Mouse (Mus musculus) gastrocnemius, adult 18-20 months (tissue): ENCODE results near the gene Clptm1. TPM values are rescaled to one million over a fixed set of nuclear protein-coding genes. Genes with fewer than 3 reads are reported as not detected.
A peak's percentile ranks its signal among the peaks of the same experiment; 100 is the strongest.

Source experiments
- DNase-seq: peaks from one replicate; pipeline ENCODE4 v3.0.0; 2021; ENCODE audit warnings: low spot score
- total RNA-seq, 2 experiments: library from RNA; stranded (reverse); gene quantifications; 2 replicates each; pipeline ENCODE4 v1.2.3; 2021

Clptm1 gene
- total RNA-seq, 2 experiments from 2014 or later = 46.8 to 47.3 TPM

DNA sequence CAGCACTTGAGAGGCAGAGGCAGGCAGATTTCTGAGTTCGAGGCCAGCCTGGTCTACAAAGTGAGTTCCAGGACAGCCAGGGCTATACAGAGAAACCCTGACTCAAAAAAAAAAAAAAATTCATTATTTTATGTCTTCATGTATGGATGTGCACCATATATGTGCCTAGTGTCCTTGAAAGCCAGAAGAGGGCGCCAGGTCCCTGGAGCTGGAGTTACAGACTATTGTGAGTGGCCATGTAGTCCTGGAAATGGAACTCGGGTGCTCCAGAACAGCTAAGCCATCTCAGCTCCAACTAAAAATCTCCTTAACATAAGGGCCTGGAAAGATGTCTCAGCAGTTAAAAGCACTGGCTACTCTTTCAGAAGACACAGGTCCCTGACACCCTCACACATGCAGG is 1.9 kb upstream of the Clptm1 start:
- no peak for DNase-seq

DNA sequence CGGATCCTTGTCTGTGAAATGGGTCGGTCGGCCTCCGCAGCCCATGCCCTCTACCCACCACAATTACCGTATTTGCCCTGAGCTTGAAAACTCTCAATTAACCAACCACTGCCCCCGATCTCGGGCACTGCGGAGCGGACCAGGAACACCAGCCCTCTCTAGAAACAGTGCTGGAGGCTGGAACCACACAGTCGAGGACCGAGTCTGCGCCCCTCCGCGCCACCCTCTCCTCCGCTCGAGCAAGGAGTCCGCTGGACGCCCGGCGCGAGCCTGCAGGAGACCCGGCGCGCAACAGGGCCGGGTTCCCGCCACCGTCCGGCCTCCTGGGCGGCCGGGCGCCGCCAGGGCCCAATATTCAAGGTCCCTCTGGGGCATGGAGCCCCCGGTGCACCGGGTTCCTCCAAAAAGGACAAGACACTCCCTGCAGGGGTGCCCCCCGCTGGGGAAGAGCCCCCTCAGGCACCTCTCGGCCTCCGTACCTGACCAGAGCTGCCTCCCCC is 328 bp downstream of the Clptm1 start:
- DNase-seq = no peak

DNA sequence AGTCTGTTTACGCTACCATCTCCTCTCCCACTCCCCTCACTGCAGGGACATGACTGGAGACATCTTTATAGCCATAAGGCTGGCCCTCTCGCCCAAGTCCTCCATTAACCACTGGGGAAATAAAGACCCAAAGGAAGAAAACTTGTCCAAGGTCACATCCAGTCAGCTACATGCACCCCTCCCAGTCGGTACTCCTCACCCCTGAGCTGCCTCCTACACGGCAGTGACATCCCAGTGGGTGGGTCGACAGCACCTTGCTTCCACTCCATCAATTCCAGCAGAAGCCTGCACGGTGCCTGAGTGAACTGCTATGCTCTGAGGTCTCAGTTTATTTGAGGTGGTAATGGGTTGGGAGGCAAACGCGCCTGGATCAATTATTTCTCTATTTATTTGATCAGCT is 893 bp downstream of the Clptm1 start:
- no peak for DNase-seq

DNA sequence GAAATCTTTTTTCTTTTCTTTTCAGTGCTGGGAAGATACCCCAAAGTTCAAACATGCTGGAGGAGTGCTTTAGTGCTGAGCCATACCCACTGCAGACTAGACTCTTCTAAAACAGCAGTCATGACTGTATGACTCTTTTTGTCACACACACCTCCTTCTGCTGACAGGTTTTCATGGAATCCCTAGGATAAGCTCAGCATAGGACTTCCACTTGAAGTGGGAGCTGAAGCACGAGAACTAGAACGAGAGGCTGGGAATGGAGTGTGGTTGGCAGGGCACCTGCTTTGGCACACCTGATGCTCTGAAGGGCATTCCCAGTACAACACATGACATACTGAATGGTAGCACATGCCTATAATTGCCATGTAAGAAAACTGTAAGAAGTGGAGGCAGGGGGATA is 12.2 kb downstream of the Clptm1 start:
- no peak for DNase-seq

DNA sequence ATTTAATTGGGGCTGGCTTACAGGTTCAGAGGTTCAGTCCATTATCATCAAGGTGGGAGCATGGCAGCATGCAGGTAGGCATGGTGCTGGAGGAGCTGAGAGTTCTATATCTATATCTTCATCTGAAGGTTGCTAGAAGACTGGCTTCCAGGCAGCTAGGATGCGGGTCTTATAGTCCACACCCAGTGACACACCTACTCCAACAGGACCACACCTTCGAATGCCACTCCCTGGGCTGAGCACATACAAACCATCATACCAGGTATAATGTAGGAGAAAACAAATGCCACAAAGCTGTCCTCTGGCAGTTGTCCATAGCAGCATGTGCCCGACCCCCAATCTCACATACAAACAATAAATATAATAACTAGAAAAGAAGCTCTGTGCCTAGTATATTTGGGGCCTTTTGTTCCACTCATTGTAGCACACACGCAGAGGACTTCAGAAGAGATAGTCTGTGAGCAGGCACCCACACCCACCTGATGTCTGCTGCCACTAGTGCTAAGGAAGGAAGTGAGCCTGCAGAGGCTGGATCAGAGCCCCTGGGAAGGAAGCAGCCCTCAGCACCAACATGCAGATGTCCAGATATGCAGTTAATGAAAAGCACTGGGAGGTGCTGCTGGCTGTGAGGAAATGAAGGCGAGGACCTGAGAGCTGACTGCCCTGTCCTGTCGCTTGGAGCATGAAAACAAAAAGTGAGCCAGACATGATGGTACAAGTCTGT is 13.6 kb downstream of the Clptm1 start:
- DNase-seq = no peak

DNA sequence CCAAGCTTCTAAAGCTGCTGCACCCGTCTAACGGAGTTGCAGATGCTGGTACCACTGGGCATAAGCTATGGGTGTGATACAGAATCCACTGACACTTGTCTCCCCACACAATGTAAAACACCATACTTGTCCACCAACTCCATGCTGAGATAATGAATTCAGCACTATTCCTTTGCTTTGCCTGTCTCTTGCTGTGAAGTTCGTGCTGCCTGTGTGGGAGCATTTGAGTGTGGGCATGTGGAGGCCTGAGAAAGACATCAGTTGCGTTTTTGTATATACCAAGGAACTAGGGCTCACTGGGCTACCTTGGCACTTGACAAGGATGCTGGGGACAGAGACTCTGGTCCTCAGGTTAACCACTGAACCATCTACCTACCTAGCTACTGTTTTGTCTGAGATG is 23.6 kb downstream of the Clptm1 start:
- no peak for DNase-seq

DNA sequence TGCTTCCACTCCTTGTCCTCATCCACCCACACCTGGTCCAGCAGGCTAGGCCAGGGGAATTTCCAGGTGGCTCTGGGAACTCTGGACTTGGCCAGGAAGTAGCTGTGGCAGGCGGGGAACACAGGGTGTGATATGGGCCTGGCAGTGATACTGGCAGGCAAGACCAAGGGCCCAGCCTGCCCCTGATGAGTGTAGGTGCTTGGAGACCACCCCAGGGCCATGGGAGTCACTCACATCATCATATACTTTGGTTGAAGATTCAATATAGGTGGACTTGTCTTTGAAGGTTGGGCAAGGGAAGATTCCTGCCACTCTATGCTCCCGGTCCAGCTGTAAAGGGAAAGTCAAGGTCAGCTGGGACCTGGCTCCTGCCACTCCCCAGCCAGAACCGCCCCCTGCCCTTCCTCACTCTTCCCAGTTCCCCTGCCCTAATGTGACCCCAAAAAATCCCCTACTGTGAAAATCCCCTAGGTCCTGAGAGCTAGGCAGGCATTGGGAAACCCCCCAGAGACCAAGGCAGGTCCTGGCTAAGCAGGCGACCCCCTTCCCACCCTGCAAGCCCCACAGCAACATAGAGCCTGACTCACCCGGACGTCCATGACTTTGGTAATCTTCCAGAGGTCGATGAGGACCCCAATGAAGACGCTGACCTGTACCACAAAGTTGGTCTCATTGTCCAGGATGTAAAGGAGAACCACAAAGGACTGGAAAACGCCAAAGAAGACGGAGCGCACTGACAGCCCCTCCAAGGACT is 29.6 kb downstream of the Clptm1 start:
- DNase-seq = no peak

DNA sequence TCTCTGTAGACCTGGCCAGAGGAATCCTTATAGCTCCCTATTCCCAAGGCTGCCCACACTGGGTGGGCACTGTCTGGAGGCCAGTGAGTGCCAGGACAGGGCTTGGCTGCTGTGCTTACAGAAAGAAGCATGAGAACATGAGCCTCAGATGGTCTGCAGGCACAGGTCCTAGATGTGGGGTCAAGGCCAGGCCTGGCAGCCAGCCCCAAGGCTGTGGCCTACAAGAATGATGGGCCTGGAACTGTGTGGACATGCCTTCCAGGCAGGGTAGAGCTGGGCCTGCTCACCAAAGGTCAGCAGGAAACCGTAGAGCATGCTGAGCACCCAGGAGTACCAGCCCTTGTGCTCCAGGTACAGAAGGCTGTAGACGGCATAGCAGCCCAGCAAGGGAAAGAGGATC is 30.2 kb downstream of the Clptm1 start:
- DNase-seq = peak; percentile 41

DNA sequence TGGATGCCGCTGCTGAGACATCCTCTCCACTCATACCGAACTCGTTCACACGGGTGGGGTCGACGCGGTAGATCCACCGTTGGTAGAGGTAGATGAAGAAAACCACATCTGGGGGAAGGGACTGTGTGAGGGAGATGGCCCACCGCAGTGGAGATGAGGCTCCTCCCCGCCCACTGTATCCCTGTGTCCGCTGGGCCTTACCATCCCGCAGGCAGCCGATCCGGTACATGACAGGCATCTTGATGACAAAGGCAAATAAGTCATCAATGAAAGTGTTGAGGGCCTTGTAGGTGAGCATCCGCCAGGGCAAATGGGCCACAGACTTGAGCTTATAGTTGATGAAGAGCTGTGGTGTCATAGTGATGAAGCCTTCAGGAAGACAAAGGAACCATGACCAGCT is 31.0 kb downstream of the Clptm1 start:
- DNase-seq = no peak

DNA sequence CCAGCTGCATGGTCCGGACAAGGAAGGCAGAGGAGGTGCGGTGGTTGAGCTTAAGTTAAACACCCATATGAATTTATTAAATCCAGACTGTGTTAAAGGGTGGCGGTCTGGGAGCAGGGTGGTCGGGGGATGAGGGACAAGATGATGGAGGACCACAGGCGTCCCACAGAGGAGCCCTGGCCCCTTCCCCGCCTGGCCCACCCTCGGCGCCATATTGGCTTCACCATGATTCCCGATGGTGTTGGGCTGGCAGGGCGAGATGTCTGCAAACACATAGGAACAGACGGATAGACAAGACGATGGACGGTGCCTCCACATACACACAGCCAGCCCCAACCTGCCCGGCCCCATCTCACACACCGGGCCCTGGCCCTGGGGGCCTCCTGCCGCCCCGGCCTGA is 31.6 kb downstream of the Clptm1 start:
- DNase-seq = no peak

DNA sequence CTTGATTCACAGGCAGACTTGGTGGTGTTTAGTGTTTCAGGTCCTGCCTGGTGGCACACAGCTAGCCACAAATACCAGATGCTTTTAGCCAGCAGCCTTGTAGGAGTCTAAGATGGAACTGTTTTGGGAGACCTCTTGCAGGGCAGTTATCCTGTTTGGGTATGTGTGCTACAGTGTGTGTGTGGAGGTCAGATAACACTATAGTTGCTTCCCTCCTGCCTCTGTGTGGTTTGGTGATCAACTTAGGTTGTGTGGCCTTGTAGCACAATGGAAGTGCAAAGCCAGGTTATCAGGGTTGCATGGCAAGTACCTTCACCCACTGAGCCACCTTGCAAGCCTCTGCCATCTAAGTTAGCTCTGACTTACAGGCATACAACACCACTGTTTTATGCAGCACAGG is 32.1 kb downstream of the Clptm1 start:
- DNase-seq = no peak

DNA sequence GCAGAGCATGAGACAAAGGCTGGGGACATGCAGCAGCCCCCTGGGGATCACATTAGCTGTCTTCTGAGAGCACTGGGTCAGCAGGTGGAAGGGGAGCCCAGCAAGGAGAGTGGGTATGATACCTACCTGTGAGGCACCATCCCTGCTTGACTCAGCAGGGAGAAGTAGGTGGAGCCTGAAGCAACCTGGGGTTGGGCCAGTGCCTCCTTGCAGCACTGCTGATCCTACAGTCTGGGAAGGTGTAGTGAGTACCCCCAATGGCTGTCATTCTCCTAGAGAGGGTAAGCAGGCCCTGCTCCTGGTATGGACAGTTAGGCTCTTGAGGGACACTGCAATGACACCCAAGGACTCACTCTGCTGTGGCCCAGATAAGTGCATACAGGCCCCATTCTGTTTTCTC is 32.6 kb downstream of the Clptm1 start:
- no peak for DNase-seq

DNA sequence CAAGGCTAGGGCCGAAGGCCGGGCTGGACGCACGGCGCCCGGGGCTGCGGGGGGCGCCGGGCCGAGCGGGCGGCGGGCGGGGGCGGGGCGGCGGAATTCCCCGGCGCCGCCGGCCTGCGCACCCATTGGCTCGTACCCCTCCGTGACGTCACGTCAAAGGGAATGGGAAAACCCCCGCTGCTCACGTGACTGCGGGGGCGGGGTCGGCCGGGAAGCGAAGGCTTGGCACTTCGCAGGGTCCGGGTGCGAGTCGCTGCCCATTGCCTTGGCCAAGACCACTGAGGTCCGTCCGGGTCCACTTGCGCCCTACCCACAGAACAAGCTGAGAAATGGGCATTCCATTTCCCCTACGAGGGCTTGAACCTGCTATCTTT is 35.5 kb downstream of the Clptm1 start, which contains the start of gene Relb:
Relb (minus strand) TSS at position 78 of the 374 bp plus-strand sequence.
- peak; percentile 93 for DNase-seq

DNA sequence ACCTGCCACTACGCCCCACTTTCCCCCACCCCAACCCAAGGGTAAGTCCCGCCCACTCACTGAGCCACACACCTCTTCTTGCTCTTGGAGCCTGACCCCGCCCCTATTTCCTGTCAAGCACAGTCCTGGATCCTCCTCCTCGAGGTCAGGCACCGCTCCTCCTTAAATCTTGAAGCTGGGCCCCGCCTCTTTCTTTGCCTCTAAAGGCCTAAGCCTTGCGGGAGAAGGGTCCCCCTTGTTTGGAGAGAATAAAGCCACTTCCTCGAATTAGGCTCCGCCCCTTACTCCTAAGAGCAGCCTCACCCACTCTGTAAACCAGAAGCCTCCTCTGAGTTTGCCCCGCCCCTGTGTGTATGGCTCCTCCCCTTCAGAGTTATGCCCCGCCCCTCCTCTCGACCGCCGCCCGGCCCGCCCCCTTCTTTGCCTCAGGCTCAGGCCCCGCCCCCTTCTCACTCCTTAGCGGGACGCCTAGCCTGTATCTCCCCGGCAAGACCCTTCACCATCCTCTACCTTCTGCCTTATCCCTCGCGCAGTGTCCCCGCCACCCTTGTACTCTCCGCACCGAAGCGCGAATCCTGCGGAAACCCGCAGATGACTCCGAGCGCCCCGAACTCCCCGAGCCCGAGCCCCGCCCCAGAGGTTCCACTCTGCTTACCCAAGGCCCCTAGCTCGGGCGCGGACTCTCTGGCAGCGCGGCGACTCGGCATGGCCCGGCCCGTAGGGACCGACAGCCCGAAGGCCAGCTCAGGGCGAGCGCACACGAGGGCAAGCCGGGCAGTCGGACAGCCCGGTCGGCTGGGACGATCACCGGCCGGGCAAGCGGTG is 36.1 kb downstream of the Clptm1 start:
- DNase-seq = peak; percentile 96

DNA sequence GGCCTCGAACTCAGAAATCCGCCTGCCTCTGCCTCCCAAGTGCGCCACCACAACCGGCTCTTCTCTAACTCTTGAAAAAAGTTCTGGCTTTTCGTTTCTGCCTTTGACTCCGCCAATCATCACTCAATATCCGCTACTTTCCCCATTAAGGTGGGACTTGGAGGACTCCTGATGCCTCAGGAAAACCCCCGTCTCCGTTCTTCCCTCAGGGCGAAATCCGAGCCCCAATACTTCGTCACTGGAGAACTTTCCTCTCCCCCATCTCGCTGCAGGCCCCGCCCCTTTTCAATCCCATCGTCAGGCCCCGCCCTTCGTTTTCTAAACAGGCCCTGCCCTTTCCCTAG is 36.7 kb downstream of the Clptm1 start:
- DNase-seq = peak; percentile 97

DNA sequence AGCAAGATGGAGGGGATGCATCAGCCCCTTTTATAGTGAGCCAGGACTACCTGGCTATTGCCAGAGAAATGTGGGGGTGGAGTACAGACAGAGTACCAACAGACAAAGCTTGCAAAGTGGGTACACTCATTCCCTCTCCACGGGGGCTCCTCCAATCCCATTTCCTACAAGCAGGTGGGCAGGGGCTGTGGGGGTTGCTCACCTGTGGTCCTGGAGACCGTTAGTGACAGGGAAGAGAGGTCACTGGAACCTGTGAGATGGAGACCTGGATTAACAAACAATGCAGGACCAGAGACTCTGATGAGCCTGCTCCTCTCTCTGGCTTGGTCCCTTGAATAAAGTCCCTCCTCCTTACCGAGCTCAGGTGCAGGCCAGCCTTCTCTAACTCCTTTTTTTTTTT is 37.1 kb downstream of the Clptm1 start:
- DNase-seq = no peak

DNA sequence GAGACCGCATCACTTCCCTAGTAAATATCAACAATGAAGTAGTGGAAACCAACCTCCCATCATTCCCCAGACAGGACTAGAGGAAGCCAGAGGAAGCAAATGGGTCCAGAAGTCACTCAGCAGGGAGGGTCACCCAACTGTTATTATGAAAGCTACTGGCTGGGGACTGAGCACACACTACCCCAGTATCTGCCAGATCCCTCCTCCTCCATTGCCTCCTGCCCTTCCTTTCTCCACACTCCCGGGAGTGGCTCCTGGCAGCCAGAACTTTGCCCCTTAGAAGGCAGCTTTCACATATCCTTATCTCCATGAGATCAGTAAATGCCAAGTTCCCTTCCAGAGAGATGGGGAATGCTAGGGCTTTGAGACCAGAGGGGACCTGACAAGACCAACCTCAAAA is 41.4 kb downstream of the Clptm1 start:
- DNase-seq = no peak

DNA sequence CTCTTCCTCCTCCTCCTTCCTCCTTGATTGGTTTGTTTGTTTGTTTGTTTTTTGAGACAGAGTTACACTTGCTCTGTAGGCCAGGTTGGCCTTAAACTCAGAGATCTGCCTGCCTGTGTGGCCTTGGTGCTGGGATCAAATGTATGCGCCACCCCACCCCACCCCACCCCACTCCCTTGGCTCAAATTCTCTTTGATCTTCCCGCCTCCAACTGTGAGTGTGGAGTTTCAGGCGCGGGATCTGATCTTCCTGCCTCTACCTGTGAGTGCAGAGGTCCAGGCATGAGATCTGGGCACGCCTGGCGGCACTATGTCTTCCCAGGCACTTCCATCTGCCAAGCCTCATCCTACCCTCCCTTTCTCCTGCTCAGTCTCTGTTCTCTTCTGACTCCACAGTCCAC is 42.6 kb downstream of the Clptm1 start:
- no peak for DNase-seq

DNA sequence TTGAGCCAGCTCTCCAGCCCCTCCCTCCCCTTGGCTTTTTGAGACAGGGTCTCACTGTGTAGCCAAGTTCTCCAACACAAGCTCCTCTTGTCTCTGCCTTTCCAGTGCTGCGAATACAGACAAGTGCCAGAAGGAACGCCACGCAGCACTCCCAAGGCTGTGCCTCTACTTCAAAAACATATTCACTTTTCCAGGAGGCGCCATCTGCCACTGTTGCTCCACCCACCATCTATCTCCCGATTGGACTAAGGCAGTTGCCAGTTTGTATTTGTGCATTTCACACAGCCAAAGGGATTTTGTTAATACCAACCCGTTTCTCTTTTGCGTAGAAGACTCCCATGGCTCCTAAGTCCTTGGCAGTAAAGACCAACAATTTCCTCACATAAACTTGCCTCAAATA is 44.0 kb downstream of the Clptm1 start:
- DNase-seq = no peak

DNA sequence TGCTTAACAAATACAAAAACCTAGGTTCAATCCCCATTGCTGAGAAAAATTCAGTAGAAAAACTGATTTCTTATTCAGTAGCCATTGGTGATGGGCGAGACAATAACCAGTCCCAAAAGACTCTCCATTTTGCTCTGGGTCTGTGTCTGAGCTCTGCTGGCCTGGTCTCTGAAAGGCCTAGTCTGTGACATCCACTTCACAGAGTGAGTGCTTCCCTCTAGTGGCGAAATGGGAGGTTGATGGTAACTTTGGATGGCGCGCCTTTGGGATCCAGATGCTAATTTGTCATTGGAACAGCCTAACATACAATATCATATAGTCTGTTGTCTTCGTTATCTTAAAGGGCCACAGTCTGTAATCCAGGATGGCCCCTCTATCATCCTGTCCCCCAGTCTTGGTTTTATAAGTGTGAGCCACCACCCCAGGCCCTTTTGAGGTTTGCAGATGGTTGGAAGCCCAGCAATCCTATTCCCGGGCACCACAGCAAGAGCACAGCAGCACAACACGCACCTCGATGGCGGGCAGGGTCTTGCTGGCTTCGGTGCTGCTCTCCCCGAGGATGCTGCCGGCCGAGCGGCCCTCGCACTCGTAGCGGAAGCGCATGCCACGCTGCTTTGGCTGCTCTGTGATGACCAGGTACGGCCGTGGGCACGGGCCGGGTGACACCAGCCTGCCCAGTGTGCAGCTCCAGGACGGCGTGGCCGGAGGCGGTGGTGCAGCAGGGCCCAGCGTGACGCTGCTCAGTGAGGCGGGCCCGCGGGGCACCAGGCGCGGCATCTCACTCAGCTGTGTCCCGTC is 45.6 kb downstream of the Clptm1 start:
- peak; percentile 77 for DNase-seq

DNA sequence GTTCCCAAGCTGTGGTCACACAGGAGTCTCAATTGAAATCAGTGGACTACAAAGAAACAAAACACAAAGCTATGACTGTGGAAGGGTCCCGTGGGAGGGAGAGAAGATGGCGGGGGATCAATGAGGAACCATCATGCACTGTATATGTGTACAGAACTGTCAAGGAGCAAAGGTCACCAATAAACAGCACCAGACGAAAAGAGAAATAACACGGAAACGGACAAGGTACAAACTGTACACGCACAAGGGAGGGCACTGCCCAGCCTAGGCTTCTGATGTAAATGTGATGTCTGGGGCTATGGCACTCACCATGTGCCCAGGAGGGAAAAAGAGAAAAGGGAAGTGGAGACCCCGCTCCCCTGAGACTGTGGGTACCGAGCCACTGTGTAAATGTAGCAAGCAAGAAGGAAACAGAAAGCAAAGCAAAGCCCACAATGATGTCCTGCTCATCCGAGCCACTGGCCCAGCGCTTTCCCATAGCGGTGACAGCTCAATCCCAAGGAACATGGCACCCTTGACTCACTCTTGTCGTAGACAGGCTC is 49.7 kb downstream of the Clptm1 start:
- DNase-seq = no peak
